Mouse (Mus musculus) testis, adult 2 months (tissue): Measurements from ENCODE around the gene Foxr2.

Source experiments
- CTCF ChIP-seq: fragments of 200-500 bp; IDR thresholded peaks from 2 replicates; pipeline ENCODE4 v1.5.1; 2012; ENCODE audit warnings: low read depth, mild to moderate bottlenecking, inconsistent platforms, low read length, moderate library complexity; ENCODE audit not compliant: control insufficient read depth, insufficient read depth, insufficient replicate concordance
- POLR2A ChIP-seq: fragments of 200-500 bp; IDR thresholded peaks from 2 replicates; pipeline ENCODE4 v1.6.1; 2012; ENCODE audit warnings: low read depth, mild to moderate bottlenecking, inconsistent platforms, low read length, moderate library complexity; ENCODE audit not compliant: control insufficient read depth

GRCm38 (mm10) chrX:153139734-153140515 lies 21.3 kb downstream of the Foxr2 start, which contains the start of gene Rragb:
- TF ChIP-seq CTCF (no peak), POLR2A (peak; percentile 54; the same call in 1 of the 2 replicates)
